Mouse (Mus musculus): Measurements from ENCODE around the gene Olfr1150-ps1. TPM values are rescaled to one million over a fixed set of nuclear protein-coding genes. Genes with fewer than 3 reads are reported as not detected.

Olfr1150-ps1 gene
- polyA plus RNA-seq (2015; fragmentation: Nextera tagmentation; extraction: Ambion mirVana) = not detected in 2 replicates

- no peak within 1 kb of the TSS for H3K4me2 ChIP-seq
- H3K9me3 ChIP-seq = no peaks in the 10 kb centered on the region
- no peaks in the 10 kb centered on the region for H3K4me1 ChIP-seq
- ATAC-seq (ENCODE audit: insufficient number of reproducible peaks, low FRiP score, low TSS enrichment, low read depth) = no peak
- no peak within 1 kb of the TSS for H3K27ac ChIP-seq
- WGBS = 87% methylated on average over 1 of the region's 1 CpGs
- no peak within 1 kb of the TSS for H3K9ac ChIP-seq
- H3K4me3 ChIP-seq = no peak within 1 kb of the TSS
- H3K36me3 ChIP-seq = no peaks in the 10 kb centered on the region
- H3K27me3 ChIP-seq = no peaks in the 10 kb centered on the region
Measured at GRCm38 (mm10) chr2:87843693-87844092, at the start of gene Olfr1150-ps1. Gene Olfr1150-ps1 (plus strand): TSS chr2:87843993.

- H3K27me3 ChIP-seq = no peaks in the 10 kb centered on the region
- H3K4me2 ChIP-seq = no peak within 1 kb of the TSS
- H3K4me3 ChIP-seq = no peak within 1 kb of the TSS
- ATAC-seq (ENCODE audit: insufficient number of reproducible peaks, low FRiP score, low TSS enrichment, low read depth) = no peak
- no peaks in the 10 kb centered on the region for H3K4me1 ChIP-seq
- H3K27ac ChIP-seq = no peak within 1 kb of the TSS
- no peak within 1 kb of the TSS for H3K9ac ChIP-seq
- H3K36me3 ChIP-seq = no peaks in the 10 kb centered on the region
- no peaks in the 10 kb centered on the region for H3K9me3 ChIP-seq
Measured at GRCm38 (mm10) chr2:87800292-87800691, 43.5 kb upstream of the Olfr1150-ps1 start, which contains the start of gene Olfr1143. Gene Olfr1143 (plus strand): TSS chr2:87800592.

GRCm38 (mm10) chr2:87809522-87809921 is 34.3 kb upstream of the Olfr1150-ps1 start, which contains the start of gene Olfr1145:
Gene Olfr1145 (plus strand): TSS chr2:87809822.
- H3K4me2 ChIP-seq = no peak within 1 kb of the TSS
- no peak within 1 kb of the TSS for H3K27ac ChIP-seq
- H3K27me3 ChIP-seq = no peaks in the 10 kb centered on the region
- H3K9me3 ChIP-seq = no peaks in the 10 kb centered on the region
- WGBS = 85% methylated on average over 1 of the region's 1 CpGs
- H3K36me3 ChIP-seq = no peaks in the 10 kb centered on the region
- no peaks in the 10 kb centered on the region for H3K4me1 ChIP-seq
- ATAC-seq (ENCODE audit: insufficient number of reproducible peaks, low FRiP score, low TSS enrichment, low read depth) = no peak
- no peak within 1 kb of the TSS for H3K9ac ChIP-seq
- H3K4me3 ChIP-seq = no peak within 1 kb of the TSS

- Histone ChIP-seq H3K9me3 (no peaks in the 10 kb centered on the region), H3K9ac (no peak within 1 kb of the TSS), H3K27ac (no peak within 1 kb of the TSS), H3K4me1 (no peaks in the 10 kb centered on the region), H3K36me3 (no peaks in the 10 kb centered on the region), H3K4me2 (no peak within 1 kb of the TSS), H3K4me3 (no peak within 1 kb of the TSS), H3K27me3 (no peaks in the 10 kb centered on the region)
- no peak for ATAC-seq (ENCODE audit: insufficient number of reproducible peaks, low FRiP score, low TSS enrichment, low read depth)
- 94% methylated on average over 1 of the region's 1 CpGs for WGBS
Measured at GRCm38 (mm10) chr2:87830233-87830632, 13.6 kb upstream of the Olfr1150-ps1 start, which contains the start of gene Olfr1148. Gene Olfr1148 (plus strand): TSS chr2:87830533.

GRCm38 (mm10) chr2:87855562-87855961 is 11.8 kb downstream of the Olfr1150-ps1 start, which contains the start of gene Olfr1151:
Gene Olfr1151 (plus strand): TSS chr2:87855862.
- no peaks in the 10 kb centered on the region for H3K36me3 ChIP-seq
- no peak within 1 kb of the TSS for H3K4me2 ChIP-seq
- no peak for ATAC-seq (ENCODE audit: insufficient number of reproducible peaks, low FRiP score, low TSS enrichment, low read depth)
- 90% methylated on average over 1 of the region's 1 CpGs for whole genome bisulfite sequencing
- no peaks in the 10 kb centered on the region for H3K4me1 ChIP-seq
- no peak within 1 kb of the TSS for H3K4me3 ChIP-seq
- H3K9ac ChIP-seq = no peak within 1 kb of the TSS
- no peaks in the 10 kb centered on the region for H3K27me3 ChIP-seq
- no peak within 1 kb of the TSS for H3K27ac ChIP-seq
- no peaks in the 10 kb centered on the region for H3K9me3 ChIP-seq

GRCm38 (mm10) chr2:87866192-87866591 is 22.4 kb downstream of the Olfr1150-ps1 start, which contains the start of gene Olfr1152:
Gene Olfr1152 (plus strand): TSS chr2:87866492.
- Histone ChIP-seq H3K4me3 (no peak within 1 kb of the TSS), H3K9me3 (no peaks in the 10 kb centered on the region), H3K9ac (no peak within 1 kb of the TSS), H3K4me1 (no peaks in the 10 kb centered on the region), H3K27me3 (no peaks in the 10 kb centered on the region), H3K27ac (no peak within 1 kb of the TSS), H3K4me2 (no peak within 1 kb of the TSS), H3K36me3 (no peaks in the 10 kb centered on the region)
- ATAC-seq (ENCODE audit: insufficient number of reproducible peaks, low FRiP score, low TSS enrichment, low read depth) = no peak

- Histone ChIP-seq H3K4me3 (no peak within 1 kb of the TSS), H3K4me1 (no peaks in the 10 kb centered on the region), H3K27ac (no peak within 1 kb of the TSS), H3K9ac (no peak within 1 kb of the TSS), H3K27me3 (no peaks in the 10 kb centered on the region), H3K9me3 (no peaks in the 10 kb centered on the region), H3K4me2 (no peak within 1 kb of the TSS), H3K36me3 (no peaks in the 10 kb centered on the region)
- no peak for ATAC-seq (ENCODE audit: insufficient number of reproducible peaks, low FRiP score, low TSS enrichment, low read depth)
- WGBS = 63% methylated on average over 1 of the region's 1 CpGs
Measured at GRCm38 (mm10) chr2:87894662-87895061, 50.9 kb downstream of the Olfr1150-ps1 start, which contains the start of gene Olfr1153. Gene Olfr1153 (plus strand): TSS chr2:87894962.

Other genes with a start within 250 kb of the Olfr1150-ps1 start
- not detected in 2 replicates for gene Olfr1130, start 237.8 kb upstream of the Olfr1150-ps1 start, polyA plus RNA-seq (2015; fragmentation: Nextera tagmentation; extraction: Ambion mirVana)
- gene Olfr1131, start 216.9 kb upstream of the Olfr1150-ps1 start, polyA plus RNA-seq (2015; fragmentation: Nextera tagmentation; extraction: Ambion mirVana) = not detected in 2 replicates
- gene Olfr1132, start 206.5 kb upstream of the Olfr1150-ps1 start, polyA plus RNA-seq (2015; fragmentation: Nextera tagmentation; extraction: Ambion mirVana) = not detected in 2 replicates
- not detected in 2 replicates for gene Olfr1133, start 196.6 kb upstream of the Olfr1150-ps1 start, polyA plus RNA-seq (2015; fragmentation: Nextera tagmentation; extraction: Ambion mirVana)
- not detected in 2 replicates for gene Olfr1134, start 185.5 kb upstream of the Olfr1150-ps1 start, polyA plus RNA-seq (2015; fragmentation: Nextera tagmentation; extraction: Ambion mirVana)
- gene Olfr1135, start 170.3 kb upstream of the Olfr1150-ps1 start, polyA plus RNA-seq (2015; fragmentation: Nextera tagmentation; extraction: Ambion mirVana) = not detected in 2 replicates
- not detected in 2 replicates for gene Olfr1136, start 150.0 kb upstream of the Olfr1150-ps1 start, polyA plus RNA-seq (2015; fragmentation: Nextera tagmentation; extraction: Ambion mirVana)
- gene Olfr1137, start 130.8 kb upstream of the Olfr1150-ps1 start, polyA plus RNA-seq (2015; fragmentation: Nextera tagmentation; extraction: Ambion mirVana) = not detected in 2 replicates
- not detected in 2 replicates for gene Olfr1138, start 104.0 kb upstream of the Olfr1150-ps1 start, polyA plus RNA-seq (2015; fragmentation: Nextera tagmentation; extraction: Ambion mirVana)
- gene Olfr1140, start 100.2 kb upstream of the Olfr1150-ps1 start, polyA plus RNA-seq (2015; fragmentation: Nextera tagmentation; extraction: Ambion mirVana) = not detected in 2 replicates
- gene Olfr1141, start 90.0 kb upstream of the Olfr1150-ps1 start, polyA plus RNA-seq (2015; fragmentation: Nextera tagmentation; extraction: Ambion mirVana) = not detected in 2 replicates
- gene Olfr152, start 64.5 kb upstream of the Olfr1150-ps1 start, polyA plus RNA-seq (2015; fragmentation: Nextera tagmentation; extraction: Ambion mirVana) = not detected in 2 replicates
- not detected in 2 replicates for gene Olfr1143, start 43.4 kb upstream of the Olfr1150-ps1 start, polyA plus RNA-seq (2015; fragmentation: Nextera tagmentation; extraction: Ambion mirVana)
- not detected in 2 replicates for gene Olfr1145, start 34.2 kb upstream of the Olfr1150-ps1 start, polyA plus RNA-seq (2015; fragmentation: Nextera tagmentation; extraction: Ambion mirVana)
- not detected in 2 replicates for gene Olfr1148, start 13.5 kb upstream of the Olfr1150-ps1 start, polyA plus RNA-seq (2015; fragmentation: Nextera tagmentation; extraction: Ambion mirVana)
- not detected in 2 replicates for gene Olfr1151, start 11.9 kb downstream of the Olfr1150-ps1 start, polyA plus RNA-seq (2015; fragmentation: Nextera tagmentation; extraction: Ambion mirVana)
- gene Olfr1152, start 22.5 kb downstream of the Olfr1150-ps1 start, polyA plus RNA-seq (2015; fragmentation: Nextera tagmentation; extraction: Ambion mirVana) = not detected in 2 replicates
- gene Olfr1153, start 51.0 kb downstream of the Olfr1150-ps1 start, polyA plus RNA-seq (2015; fragmentation: Nextera tagmentation; extraction: Ambion mirVana) = not detected in 2 replicates
- not detected in 2 replicates for gene Olfr1154, start 61.2 kb downstream of the Olfr1150-ps1 start, polyA plus RNA-seq (2015; fragmentation: Nextera tagmentation; extraction: Ambion mirVana)
- not detected in 2 replicates for gene Olfr1155, start 101.1 kb downstream of the Olfr1150-ps1 start, polyA plus RNA-seq (2015; fragmentation: Nextera tagmentation; extraction: Ambion mirVana)
- gene Olfr1156, start 109.1 kb downstream of the Olfr1150-ps1 start, polyA plus RNA-seq (2015; fragmentation: Nextera tagmentation; extraction: Ambion mirVana) = not detected in 2 replicates
- gene Olfr1157, start 124.3 kb downstream of the Olfr1150-ps1 start, polyA plus RNA-seq (2015; fragmentation: Nextera tagmentation; extraction: Ambion mirVana) = not detected in 2 replicates
- gene Olfr74, start 130.7 kb downstream of the Olfr1150-ps1 start, polyA plus RNA-seq (2015; fragmentation: Nextera tagmentation; extraction: Ambion mirVana) = not detected in 2 replicates
- gene Olfr1158, start 146.1 kb downstream of the Olfr1150-ps1 start, polyA plus RNA-seq (2015; fragmentation: Nextera tagmentation; extraction: Ambion mirVana) = not detected in 2 replicates
- not detected in 2 replicates for gene Olfr1160, start 164.3 kb downstream of the Olfr1150-ps1 start, polyA plus RNA-seq (2015; fragmentation: Nextera tagmentation; extraction: Ambion mirVana)
- not detected in 2 replicates for gene Olfr1161, start 178.8 kb downstream of the Olfr1150-ps1 start, polyA plus RNA-seq (2015; fragmentation: Nextera tagmentation; extraction: Ambion mirVana)
- gene Olfr73, start 193.7 kb downstream of the Olfr1150-ps1 start, polyA plus RNA-seq (2015; fragmentation: Nextera tagmentation; extraction: Ambion mirVana) = 0.05 TPM in 1 of 2 replicates, not detected in the other
- gene Olfr1162, start 207.1 kb downstream of the Olfr1150-ps1 start, polyA plus RNA-seq (2015; fragmentation: Nextera tagmentation; extraction: Ambion mirVana) = not detected in 2 replicates
- gene Olfr1163, start 227.8 kb downstream of the Olfr1150-ps1 start, polyA plus RNA-seq (2015; fragmentation: Nextera tagmentation; extraction: Ambion mirVana) = not detected in 2 replicates
- gene Olfr1164, start 250.0 kb downstream of the Olfr1150-ps1 start, polyA plus RNA-seq (2015; fragmentation: Nextera tagmentation; extraction: Ambion mirVana) = not detected in 2 replicates